Mouse (Mus musculus) T-cell, adult 2 months (primary cell): ENCODE data around the gene Kank1.
"Not testable (repeated sequence)": the region's sequence is repeated elsewhere in the genome, so short reads cannot be mapped to it uniquely, and the experiment has no call there.

Experiments used
- DNase-seq: peaks from one replicate; pipeline ENCODE4 v3.0.0; 2022; ENCODE audit warnings: low spot score

Gene Kank1

DNA sequence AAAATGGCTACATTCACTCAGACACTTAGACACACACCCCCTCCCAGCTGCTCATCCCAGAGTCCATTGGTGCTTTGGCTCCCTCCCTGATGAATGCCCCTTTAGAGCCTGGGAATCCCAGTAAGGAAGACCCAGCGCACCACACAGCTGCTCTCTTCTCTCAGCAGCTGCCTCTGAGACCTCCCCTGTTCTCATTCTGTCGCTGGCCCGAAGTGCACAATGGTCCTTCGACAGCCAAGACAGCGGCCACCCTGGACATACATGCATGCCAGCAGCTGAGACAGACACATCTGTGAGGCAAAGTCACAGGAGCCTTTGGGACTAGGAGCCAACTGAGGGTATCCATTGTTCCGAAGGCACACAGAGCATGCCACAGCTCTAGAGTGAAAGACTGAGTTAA is 203.0 kb downstream of the Kank1 start:
- DNase-seq, result no peak

DNA sequence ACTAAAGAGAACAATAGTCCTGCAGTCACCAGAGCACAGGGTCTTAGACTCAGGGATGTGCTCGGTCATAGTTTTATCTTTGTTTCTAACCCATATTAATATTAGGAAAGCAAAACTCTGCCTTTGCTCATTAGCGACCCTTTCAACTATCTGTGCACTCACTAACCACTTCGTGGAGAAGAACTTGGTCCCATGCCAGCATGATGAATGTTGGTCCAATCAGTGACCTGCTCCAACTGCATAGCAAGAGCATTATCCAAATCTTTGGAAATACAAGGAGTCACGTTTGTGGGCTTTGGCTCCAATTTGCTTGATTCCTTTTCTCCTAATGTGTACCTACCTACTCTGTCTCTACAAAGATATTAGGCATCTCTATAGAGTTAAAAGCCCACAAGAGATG is 204.0 kb downstream of the Kank1 start:
- no peak for DNase-seq

DNA sequence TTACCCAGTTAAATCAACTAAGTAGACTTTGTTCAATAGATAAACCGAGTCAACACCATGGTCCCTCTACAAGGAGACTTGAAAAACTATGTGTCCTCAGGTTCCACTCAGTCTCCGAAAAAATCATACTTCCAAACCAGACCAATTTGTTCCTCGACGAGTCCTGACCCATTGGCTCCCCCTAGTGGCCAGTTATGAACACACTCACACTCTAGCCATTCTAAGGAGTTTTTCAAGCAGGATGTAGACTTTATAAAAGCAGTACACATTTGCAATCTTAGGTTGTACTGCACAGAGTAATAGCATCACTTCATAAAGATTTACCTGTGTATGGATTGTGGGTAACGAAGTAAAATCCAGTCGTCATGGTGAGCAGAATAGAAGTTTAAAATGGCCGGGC is 208.3 kb downstream of the Kank1 start:
- peak; percentile 22 for DNase-seq

DNA sequence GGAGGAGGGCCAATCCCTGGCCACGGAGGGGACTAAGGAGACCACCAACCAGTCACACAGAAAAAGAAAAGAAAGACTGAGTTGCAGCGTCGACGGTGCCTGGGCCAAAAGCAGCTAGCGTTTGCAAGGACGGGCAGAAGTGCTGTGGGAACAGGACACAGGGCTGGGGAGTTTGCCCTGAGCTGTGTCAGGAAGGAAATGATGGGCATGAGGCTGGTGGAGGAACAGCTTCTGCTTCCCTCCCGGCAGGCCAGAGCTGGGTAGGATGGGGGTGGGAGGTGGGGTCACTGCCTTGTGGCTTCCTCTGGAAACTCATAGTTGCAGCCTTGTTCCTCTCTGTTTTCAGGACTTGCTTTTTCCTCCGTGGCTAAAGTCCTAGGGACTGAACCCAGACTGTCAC is 209.1 kb downstream of the Kank1 start:
- no peak for DNase-seq

- DNase-seq, result no peak
Observed at GRCm38 (mm10) chr19:25446683-25447082, 209.9 kb downstream of the Kank1 start.

GRCm38 (mm10) chr19:25447373-25447772 is 210.6 kb downstream of the Kank1 start:
- DNase-seq, result no peak

GRCm38 (mm10) chr19:25450869-25451629 is 214.3 kb downstream of the Kank1 start:
- DNase-seq, result peak; percentile 3

GRCm38 (mm10) chr19:25453146-25453545 is 216.4 kb downstream of the Kank1 start:
- DNase-seq, result no peak

- no peak for DNase-seq
Observed at GRCm38 (mm10) chr19:25460760-25461159, 224.0 kb downstream of the Kank1 start.

GRCm38 (mm10) chr19:25461553-25462320 is 225.0 kb downstream of the Kank1 start:
- no peak for DNase-seq

DNA sequence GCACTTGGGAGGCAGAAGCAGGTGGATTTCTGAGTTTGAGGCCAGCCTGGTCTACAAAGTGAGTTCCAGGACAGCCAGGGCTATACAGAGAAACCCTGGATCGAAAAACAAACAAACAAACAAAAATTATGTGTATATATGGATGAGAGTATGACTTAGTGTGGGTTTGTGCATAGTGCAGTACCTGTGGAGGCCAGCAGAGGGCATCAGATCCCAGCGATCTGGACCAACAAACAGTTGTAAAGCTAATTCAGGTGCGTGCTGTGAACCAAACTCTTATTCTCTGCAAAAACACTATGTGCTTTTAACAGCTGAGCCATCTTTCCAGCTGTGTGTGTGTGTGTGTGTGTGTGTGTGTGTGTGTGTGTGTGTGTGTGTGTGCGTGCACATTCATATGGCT is 239.0 kb downstream of the Kank1 start:
- not testable (repeated sequence) for DNase-seq

DNA sequence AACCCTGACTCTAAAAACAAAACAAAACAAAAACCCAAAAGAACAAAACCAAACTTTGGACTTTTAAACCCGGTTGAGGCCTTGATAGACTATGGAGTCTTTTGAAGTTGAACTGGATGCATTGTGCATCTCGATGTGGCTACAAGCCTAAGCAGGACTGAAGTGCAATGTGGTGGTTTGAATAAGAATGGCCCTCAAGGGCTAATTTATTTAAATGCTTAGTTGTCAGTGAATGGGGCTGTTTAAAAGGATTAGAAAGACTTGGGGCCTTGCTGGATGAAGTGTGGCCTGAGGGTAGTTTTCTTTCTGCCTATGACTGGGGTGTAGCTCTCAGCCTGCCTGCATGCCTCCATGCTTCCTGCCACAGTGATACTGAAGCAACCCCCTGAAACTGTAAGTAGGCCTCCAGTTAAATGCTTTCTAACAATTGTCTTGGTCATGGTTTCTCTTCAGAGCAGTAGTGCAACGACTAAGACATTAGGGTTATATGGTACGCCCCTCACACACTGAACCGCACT is 242.4 kb downstream of the Kank1 start:
- no peak for DNase-seq

GRCm38 (mm10) chr19:25480820-25481219 is 244.0 kb downstream of the Kank1 start:
- no peak for DNase-seq
